Mouse (Mus musculus): ENCODE measurements around the gene Arf3. TPM values are rescaled to one million over a fixed set of nuclear protein-coding genes. Genes with fewer than 3 reads are reported as not detected.
A peak's percentile ranks its signal among the peaks of the same experiment; 100 is the strongest.
"Not testable (repeated sequence)": the region's sequence is repeated elsewhere in the genome, so short reads cannot be mapped to it uniquely, and the experiment has no call there.

The Arf3 gene
- 100 to 1,000 TPM; 792 to 841 TPM for total RNA-seq (2021)

DNA sequence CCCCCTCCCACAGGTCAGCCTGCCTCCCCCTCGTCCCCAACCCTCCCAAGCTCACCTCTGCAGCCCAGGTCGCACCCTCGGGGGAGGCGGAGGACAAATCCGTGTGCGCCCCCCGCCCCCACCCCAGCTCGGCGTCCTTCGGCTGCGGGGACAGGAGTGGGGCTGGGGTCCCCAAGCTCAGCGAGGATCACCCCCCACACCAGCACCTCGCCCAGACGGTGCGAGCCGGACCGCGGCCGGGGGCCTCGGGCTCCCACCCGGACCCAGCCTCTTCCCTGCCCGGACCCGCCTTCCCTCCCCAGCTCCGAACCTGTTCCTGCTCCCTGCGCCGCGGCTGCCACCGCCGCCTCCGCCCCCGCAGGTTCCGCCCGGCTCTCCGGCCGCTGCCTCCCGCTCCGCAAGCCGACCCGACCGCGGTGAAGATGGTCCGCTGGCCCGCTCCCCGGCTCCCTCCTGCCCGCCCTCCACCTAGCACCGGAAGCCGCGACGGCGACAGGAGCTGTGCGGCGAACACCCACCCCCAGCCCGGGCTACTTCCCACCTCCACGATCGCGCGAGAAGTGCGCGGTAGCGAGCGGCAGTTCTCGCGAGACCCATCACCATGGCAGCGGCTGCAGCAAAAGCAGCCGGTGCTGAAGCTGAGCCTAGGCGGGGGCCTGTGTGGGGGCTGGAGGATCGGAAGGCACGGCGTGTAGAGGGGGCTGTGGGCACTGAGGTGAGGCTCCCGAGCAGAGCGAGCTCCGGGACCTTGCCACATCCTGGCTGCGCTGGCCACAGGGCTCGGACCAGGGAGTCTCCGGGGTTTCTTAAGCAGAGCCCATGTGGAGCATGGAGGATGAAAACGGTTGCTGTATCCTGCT is at the start of gene Arf3:
Gene Arf3 (minus strand): TSS at position 545 of the 860 bp plus-strand sequence.
- peak; percentile 96 to 97 for DNase-seq

DNA sequence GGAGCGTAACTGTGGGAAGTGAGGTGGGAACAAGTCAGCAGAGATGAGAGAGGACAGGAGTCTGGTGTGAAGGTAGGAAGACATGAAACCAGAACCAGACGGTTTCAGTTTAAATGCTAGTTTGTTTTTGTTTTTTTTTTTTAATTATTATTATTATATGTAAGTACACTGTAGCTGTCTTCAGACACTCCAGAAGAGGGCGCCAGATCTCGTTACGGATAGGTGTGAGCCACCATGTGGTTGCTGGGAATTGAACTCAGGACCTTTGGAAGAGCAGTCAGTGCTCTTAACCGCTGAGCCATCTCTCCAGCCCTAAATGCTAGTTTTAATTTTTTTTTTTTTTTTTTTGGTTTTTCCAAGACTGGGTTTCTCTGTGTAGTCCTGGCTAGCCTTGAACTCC is 47.2 kb upstream of the Arf3 start:
- DNase-seq = not testable (repeated sequence)

DNA sequence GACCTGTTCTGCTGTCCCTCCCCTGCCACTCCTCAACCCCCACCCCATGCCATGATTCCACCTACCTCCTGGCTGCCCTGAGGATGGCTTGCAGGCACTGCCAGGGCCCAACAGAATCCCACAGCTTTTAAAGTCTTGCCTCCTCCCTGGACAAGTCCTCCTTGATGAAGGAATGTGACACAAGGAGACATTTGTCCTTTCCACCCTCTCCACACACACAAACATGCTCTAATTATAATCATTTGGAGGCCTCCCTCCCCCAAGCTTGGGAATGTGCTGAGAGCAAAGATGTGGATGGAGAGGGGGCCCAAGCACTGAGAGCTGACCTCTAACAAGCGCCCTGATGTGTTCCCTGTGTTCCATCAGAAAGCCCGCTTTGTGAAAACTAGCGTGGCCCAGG is 46.4 kb upstream of the Arf3 start, which contains the start of gene Ddn:
Gene Ddn (minus strand): TSS at position 101 of the 400 bp plus-strand sequence.
- no peak for DNase-seq

DNA sequence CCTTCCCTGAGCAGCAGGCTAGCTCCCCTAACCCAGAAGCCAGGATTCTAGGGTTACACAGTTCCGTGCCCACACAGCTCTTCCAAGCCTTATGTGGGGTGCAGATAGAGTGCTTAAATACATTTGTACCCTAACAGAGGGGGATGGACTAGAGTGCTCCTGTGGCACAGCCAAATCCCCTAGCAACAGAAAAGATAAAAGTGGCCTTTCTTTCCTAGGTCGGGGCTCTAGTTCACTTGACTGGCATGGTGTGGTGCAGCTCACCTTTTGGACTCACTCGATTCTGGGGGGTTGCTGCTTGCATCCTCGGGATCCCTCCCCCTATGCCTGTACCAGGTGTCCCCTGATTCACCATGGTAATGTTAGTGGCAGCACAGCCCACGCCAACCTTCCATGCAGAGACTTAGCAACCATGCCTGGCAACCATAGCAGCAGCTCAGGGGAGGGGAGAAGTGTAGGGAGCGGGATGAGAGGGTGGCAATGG is 45.7 kb upstream of the Arf3 start:
- peak; percentile 86 to 87 for DNase-seq

DNA sequence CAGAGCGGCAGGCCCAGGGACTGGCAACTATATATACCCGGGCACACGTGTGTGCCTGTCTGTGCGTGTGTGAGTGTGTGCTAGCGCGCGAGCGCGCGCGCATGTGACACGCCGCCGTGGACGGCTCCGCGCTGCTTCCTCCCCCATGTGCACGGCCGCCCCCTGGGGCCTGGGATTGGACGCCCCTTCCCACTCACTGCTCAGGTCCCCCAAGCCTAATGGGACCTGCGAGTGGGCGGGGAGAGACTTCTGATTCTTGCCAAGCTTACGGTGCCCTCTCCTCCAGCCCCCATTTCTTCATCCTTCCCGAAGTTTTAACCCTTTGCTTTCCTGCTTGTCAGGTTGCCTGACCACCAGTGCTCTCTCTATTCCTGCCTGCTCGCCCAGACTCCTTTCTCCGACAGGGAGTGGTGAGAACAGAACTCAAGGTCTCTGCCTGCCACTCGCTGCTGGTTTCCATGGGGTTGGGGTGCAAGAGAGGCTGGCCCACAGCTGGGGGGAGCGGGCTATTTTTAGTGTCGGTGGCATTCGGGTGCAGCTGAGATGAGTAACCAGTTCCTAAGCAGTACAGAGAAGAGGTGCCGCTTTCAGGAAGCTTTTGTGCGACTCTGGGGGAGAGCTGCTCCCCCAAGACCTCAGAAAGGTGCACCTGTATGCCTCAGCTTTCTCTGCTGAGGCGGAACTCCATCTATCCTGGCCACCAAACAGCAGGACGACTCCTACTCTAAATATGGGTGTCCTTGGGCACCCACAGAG is 45.1 kb upstream of the Arf3 start:
- DNase-seq = peak; percentile 82 to 83

DNA sequence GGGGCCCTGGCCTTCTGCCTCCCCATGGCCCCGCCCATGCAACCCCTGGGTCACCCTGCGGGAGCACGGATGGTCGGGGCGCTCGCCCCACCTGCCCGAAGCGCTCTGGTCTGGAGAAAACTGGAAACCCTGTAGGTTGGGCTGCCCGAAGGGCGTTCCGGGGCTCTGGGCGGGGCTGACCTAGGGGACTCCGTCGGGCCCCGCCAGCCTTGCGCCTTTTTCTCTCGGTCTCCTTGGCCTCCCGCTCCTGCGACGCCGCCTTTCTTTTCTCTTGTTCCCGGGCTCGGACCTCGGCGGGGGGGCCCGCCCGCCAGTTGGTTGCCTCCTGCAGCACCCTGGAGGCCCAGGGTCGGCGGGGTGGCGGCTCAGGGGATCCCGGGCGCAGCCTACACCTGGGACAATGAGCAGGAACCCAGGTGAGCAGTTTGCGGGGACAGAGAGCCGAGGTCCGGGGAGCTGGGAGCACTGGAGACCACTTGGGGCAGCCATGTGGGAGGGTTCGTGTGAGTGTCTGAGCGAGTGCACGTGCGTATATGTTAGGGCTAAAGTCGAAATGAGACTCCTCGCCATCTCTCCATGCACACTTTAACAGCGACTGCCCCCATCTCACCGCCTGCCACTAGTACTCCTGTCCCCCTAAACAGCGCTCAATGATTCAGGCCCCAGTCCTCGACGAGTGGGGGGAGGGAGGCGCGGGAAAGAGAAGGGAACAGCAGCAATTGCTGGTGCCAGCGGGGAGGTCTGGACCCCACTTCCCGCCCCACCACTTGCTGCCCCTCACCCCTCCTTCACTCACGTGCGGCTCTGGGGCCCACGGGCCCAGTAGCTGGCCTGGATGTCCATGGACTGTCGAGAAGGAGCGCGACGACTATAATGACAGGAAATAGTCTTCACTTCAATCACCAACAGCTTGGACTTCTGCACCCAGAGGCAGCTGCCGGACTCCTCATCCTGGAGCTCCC is 44.1 kb upstream of the Arf3 start:
- DNase-seq = peak in 1 of 2 experiments; percentile 41

DNA sequence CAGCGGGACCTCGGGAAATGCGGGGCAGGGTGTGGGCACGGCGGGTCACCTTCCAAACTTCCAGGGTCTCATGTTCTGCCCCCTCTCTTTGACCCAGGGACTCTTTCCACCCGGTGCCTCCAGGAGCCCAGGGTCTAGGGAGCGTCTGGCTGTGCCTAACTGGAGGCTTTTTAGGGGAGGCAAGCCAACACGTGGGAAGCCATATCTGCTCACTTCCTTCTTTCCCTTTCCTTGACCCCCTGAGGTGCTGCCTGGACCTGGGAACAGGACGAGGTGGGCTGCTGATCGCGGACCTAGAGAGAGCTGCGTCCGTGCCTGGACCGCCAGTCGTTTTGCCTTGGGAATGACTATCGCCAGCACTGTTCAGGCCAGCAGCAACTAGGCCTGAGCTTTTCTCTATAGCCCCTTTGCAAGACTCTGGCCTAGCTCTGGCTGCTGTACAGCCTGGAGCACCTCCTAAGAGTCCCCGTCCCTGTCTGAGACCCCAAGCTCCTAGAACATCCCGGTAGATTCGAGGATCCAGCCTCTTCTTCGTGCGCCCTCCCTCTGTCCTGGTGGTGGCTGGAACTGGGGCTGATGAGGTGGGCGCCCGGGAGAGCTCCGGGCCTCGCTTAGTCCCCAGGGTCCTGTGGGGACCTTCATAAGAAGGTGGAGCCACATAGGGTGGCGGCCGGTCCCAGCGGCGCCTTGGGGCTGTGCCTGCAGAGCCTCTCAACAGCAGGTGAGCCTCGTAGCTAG is 43.2 kb upstream of the Arf3 start:
- DNase-seq = no peak

DNA sequence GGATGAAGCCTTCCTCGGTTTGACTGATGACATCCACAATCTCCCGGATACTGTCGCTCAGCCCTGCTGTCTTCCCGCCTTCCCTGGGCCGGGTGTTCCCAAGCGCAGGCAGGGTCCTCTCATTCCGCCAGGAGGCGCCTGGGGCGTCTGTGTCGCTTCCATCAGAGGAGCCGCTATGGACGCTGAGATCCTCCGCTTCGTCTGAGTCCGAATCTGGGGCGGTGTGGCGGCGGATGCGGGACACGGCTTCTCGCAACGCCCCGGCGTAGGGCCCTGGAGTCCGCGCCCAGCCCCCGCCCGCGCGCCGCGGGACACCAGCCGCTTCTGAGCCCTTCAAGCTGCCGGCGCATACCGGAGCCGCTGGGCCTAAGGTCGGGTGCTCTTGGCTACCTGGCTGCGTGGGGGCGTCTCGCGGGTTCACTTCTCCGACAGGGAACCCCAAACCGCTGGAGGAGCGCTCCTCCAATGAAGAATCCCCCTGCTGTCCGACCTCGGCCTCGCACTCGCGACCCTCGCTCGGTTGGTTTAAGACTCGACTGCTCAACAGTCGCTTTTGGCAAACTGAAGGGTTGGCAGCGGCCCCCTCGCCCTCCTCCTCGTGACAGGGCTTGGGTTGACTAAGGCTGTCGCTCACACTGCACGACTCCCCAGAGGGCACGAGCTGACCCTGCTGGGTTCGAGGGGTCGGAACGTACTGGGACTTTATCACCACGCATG is 42.5 kb upstream of the Arf3 start:
- DNase-seq = peak; percentile 75 to 76

DNA sequence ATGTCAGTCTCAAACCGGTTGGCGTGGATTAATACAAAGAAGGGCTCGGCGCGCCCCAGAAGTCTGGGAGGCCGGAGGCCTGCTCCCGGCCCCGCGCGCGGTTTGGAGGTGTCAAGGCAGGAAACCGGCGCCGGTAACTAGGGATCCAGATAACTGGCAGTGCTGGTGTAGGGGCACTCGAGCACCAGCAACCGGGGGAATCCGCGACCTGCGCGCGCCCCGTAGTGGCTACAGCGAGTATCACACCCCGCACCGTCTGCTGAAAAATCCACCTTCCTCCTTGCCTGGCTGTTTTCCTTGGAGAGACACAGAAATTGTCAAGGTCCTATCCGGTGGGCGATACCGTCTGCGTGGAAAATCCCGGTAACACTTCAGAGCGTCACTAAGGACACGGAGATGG is 41.0 kb upstream of the Arf3 start:
- peak; percentile 89 to 90 for DNase-seq

DNA sequence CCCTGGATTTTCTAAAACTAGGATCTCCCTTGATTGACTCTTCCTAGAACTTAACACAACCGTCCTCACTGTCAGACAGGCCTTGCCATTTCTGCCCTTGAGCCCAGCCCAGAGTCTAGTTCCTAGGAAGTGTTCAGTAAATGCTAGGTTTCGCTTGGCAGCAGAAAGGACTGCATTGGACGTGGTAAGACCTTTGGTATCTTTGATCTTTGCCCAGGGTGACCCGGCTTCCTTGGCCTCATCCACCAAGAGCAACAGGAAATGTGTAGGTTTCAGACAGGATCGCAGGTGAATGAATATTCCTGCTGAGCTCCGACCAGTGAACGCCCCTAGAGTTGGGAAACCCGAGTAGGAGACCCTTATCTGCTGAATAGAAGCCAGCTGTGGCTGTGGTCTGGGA is 39.9 kb upstream of the Arf3 start:
- no peak for DNase-seq

DNA sequence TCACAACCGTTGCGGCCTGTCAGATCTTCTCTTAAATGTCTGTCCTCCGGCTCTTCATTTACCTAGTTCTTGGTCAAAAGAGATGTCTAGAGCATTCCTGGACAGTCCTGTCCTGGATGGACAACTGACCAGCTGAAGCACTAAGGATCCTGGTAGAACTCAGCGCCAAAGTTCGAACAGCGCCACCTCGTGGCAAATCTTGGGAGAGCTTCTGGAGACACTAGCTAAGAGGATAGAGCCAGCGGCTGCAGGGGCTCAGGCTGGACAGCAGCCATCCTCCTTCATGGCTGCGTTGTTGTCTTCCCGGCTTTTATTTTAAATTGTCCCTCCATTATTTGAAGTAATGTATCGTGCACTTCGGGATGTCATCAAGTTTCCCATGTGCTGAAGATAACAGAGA is 36.4 kb upstream of the Arf3 start:
- DNase-seq = peak; percentile 63 to 77

DNA sequence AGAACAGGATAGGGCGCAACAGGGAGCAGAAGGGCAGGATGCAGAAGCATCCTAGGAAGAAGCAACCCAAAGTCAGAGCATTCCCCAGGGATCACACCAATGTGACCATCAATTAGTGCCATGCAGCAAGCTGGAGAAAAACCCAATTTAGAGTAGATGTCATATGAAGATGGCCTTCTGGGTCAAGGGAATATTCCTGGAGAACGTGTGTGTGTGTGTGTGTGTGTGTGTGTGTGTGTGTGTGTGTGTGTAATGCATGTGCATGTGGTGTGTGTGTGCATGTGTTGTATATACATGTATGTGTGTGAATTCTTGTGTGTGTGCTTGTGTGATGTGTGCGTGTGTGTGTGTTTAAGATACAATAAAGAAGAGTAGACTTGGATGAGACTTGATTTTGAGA is 35.9 kb upstream of the Arf3 start:
- no peak for DNase-seq

DNA sequence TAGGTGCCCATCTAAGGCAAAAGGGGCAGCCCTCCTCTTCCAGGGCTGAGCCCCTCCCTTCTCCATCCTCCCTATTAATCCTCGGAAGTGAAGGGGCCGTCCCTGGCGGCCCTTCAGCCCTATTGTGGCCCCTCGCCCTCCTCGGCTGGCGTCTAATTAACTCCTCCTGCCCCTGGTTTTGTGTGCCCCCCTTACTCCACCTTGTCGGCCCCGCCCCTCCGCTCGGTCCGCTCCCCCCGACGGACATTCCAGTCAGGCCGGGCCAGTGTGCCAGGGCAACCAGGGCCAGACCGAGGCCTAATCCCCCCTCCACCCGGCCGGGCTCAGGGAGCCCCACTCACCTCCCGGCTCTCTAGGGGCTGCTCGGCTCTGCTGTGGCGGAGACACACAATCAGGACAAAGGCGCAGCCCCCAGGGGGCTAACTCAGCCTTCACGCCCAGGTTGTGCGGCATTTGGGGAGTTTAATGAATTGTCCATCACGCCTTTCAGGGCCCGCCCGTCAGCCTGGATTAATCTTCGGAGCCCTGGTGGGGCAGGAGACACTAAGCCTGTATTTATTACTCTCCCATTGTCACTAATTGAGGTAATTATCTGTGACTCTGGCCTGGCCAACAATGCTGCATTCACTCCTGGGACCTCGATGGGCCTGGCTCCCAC is 35.0 kb upstream of the Arf3 start:
- no peak for DNase-seq

DNA sequence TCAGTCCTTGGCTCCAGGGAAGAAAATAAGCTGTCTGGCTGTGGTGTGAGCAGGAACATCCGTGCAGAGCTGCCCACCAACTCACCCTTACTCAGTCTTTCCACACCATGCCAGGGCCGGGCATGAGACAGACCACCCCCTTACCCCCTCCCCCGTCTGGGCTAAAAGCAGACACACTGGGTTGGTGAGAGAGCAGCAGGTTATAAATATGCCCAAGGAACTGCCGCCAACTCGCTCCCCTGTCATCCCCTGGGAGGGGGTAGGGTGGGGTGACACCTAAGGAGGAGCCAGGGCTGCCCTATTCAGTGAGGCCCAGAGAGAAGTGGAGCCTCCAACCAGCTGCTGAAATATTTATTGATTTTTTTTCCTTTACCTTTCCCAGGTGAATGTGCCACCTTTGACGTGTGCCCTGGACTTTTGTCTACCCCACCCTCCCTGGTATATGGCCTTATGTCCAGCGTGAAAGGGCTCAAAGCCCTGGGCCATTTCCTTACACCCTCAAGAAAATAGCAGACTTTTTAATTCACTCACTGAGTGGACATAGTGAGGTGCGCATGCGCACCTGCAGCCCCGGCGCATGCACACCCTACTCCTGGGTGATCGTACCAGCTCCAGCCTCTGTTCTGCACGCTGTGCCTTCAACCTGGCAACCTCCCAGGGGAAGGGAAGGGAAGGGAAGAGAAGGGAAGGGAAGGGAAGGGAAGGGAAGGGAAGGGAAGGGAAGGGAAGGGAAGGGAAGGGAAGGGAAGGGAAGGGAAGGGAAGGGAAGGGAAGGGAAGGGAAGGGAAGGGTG is 34.0 kb upstream of the Arf3 start:
- DNase-seq = no peak

DNA sequence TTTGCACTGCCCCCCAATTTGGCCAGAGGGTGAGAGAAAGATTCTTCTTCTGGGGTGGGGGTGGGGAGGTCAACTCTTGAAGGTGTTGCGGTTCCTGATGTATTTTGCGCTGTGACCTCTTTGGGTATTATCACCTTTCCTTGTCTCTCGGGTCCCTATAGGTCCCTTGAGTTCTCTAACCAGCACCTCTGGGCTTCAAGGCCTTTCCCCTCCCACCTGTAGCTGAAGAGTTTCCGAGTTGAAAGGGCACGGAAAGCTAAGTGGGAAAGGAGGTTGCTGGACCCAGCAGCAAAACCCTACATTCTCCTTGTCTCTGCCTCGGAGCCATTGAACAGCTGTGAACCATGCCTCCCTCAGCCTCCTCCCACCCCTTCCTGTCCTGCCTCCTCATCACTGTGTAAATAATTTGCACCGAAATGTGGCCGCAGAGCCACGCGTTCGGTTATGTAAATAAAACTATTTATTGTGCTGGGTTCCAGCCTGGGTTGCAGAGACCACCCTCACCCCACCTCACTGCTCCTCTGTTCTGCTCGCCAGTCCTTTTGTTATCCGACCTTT is 30.2 kb upstream of the Arf3 start:
- DNase-seq = no peak

DNA sequence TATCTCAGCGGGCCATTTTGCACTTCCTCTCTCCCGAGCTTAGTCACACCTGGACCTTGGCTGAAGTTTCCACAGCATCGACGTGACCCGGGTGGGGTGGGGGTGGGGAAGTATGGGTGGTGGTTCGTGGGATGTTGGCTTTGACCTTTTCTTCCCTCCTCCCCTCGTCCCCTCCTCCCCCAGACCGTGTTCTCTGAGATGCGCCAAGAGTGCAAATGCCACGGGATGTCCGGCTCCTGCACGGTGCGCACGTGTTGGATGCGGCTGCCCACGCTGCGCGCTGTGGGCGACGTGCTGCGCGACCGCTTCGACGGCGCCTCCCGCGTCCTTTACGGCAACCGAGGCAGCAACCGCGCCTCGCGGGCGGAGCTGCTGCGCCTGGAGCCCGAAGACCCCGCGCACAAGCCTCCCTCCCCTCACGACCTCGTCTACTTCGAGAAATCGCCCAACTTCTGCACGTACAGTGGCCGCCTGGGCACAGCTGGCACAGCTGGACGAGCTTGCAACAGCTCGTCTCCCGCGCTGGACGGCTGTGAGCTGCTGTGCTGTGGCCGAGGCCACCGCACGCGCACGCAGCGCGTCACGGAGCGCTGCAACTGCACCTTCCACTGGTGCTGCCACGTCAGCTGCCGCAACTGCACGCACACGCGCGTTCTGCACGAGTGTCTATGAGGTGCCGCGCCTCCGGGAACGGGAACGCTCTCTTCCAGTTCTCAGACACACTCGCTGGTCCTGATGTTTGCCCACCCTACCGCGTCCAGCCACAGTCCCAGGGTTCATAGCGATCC is 29.4 kb upstream of the Arf3 start:
- DNase-seq = no peak

DNA sequence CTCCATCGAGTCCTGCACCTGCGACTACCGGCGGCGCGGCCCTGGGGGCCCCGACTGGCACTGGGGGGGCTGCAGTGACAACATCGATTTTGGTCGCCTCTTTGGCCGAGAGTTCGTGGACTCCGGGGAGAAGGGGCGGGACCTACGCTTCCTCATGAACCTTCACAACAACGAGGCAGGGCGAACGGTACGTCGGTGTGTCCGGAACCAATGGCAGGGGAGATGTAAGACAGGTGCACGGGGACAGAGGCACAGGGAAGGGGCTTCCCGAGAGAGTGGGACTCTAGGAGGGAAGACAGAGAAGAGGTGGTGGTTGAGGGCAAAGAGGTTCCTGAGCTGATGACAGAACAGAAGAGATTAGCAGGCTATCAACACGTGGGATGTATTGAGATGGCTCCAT is 28.8 kb upstream of the Arf3 start:
- DNase-seq = no peak

DNA sequence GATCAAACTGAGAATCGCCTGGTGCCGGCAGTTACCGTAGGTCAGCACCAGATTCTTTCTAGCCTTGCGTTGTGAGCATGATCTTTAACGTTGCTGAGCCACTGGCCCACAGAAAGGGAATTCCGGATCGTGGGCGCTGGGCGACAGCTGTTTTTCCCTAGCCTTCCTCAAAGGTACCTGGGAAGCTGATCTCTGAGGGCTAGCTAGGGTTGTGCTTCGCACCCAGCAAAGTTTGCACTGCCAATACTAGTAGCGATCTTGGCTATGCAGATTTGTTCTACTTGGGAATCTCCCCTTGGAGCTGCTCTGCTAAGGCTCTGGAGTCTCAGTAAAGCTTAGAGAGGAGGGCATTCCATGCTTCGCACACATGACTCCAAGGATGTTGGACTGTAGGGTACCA is 28.2 kb upstream of the Arf3 start:
- DNase-seq = no peak
